Mouse (Mus musculus) liver, embryonic 16.5 days (tissue): Measurements from ENCODE around the gene Rbfox1. TPM values are rescaled to one million over a fixed set of nuclear protein-coding genes. Genes with fewer than 3 reads are reported as not detected.

Source experiments
- ATAC-seq: fragments of 200-750 bp; cut with Nextera tagmentation; 2 replicates; pipeline ENCODE4 v1.8.0; 2017; ENCODE audit warnings: low read depth, mild to moderate bottlenecking, moderate number of reproducible peaks, moderate library complexity
- H3K27ac ChIP-seq: fragments of 300-500 bp; sonication (generic); 2 replicates; pipeline ENCODE4 v1.5.1; 2014; ENCODE audit warnings: mild to moderate bottlenecking, low read length
- H3K27me3 ChIP-seq: fragments of 300-500 bp; sonication (generic); 2 replicates; pipeline ENCODE4 v1.6.1; 2014; ENCODE audit warnings: low read depth, low read length, mixed read lengths; ENCODE audit not compliant: control insufficient read depth, insufficient read depth
- H3K36me3 ChIP-seq: fragments of 300-500 bp; sonication (generic); 2 replicates; pipeline ENCODE4 v1.6.1; 2014; ENCODE audit warnings: mild to moderate bottlenecking; ENCODE audit not compliant: control insufficient read depth, insufficient read depth
- H3K4me1 ChIP-seq: fragments of 300-500 bp; sonication (generic); 2 replicates; pipeline ENCODE4 v1.6.1; 2014; ENCODE audit warnings: low read depth, low read length, mixed read lengths; ENCODE audit not compliant: control insufficient read depth
- H3K4me2 ChIP-seq: fragments of 300-500 bp; sonication (generic); 2 replicates; pipeline ENCODE4 v1.6.1; 2014; ENCODE audit warnings: low read depth, low read length, mixed read lengths
- H3K4me3 ChIP-seq: fragments of 300-500 bp; sonication (generic); 2 replicates; pipeline ENCODE4 v1.5.1; 2014; ENCODE audit warnings: low read depth, mild to moderate bottlenecking, low read length
- H3K9ac ChIP-seq: fragments of 300-500 bp; sonication (generic); 2 replicates; pipeline ENCODE4 v1.6.1; 2014; ENCODE audit warnings: low read depth, low read length
- H3K9me3 ChIP-seq: fragments of 300-500 bp; sonication (generic); replicated peaks from 2 replicates; pipeline ENCODE4 v1.6.1; 2016; ENCODE audit warnings: low read length; ENCODE audit not compliant: control insufficient read depth
- WGBS: fragments of 180-500 bp; shearing (Covaris S2); extraction: QIAGEN DNeasy Blood & Tissue Kit; methylation state at CpG from one replicate; pipeline ENCODE4 v1.1.7; 2014; ENCODE audit not compliant: insufficient replicate concordance; 5-methylcytosine and 5-hydroxymethylcytosine counted together
- polyA plus RNA-seq: library from polyadenylated mRNA; unstranded; fragments of >200 nt; fragmentation: Nextera tagmentation; extraction: Ambion mirVana; gene quantifications from 2 replicates; pipeline ENCODE4 v1.2.1, GENCODE M21; 2015

Gene Rbfox1
- polyA plus RNA-seq, 1 experiment from 2014 or later = 0.38 TPM

- ATAC-seq = no peak
- Histone ChIP-seq H3K9me3 (no peaks in the 10 kb centered on the region), H3K4me2 (no peak overlapping the region), H3K4me3 (no peak overlapping the region), H3K27ac (no peak overlapping the region), H3K36me3 (no peaks in the 10 kb centered on the region), H3K27me3 (no peaks in the 10 kb centered on the region), H3K9ac (no peak overlapping the region), H3K4me1 (no peaks in the 10 kb centered on the region)
- 21% methylated on average over 2 of the region's 2 CpGs for WGBS
These were observed 1076.8 kb downstream of the Rbfox1 start for GRCm38 (mm10) chr16:6961931-6962379.

GRCm38 (mm10) chr16:6962508-6962907 is 1077.4 kb downstream of the Rbfox1 start:
- Histone ChIP-seq H3K9ac (no peak overlapping the region), H3K36me3 (no peaks in the 10 kb centered on the region), H3K4me3 (no peak overlapping the region), H3K27ac (no peak overlapping the region), H3K4me2 (no peak overlapping the region), H3K4me1 (no peaks in the 10 kb centered on the region), H3K27me3 (no peaks in the 10 kb centered on the region), H3K9me3 (no peaks in the 10 kb centered on the region)
- ATAC-seq = no peak
- WGBS = 44% methylated on average over 5 of the region's 5 CpGs

- H3K9ac ChIP-seq = no peak overlapping the region
- H3K4me3 ChIP-seq = no peak overlapping the region
- H3K4me2 ChIP-seq = no peak overlapping the region
- no peaks in the 10 kb centered on the region for H3K9me3 ChIP-seq
- no peaks in the 10 kb centered on the region for H3K4me1 ChIP-seq
- WGBS = 48% methylated on average over 4 of the region's 4 CpGs
- no peaks in the 10 kb centered on the region for H3K27me3 ChIP-seq
- H3K27ac ChIP-seq = no peak overlapping the region
- no peaks in the 10 kb centered on the region for H3K36me3 ChIP-seq
- ATAC-seq = no peak
These were observed 1078.4 kb downstream of the Rbfox1 start for GRCm38 (mm10) chr16:6963533-6963932.

GRCm38 (mm10) chr16:6964720-6965583 is 1079.8 kb downstream of the Rbfox1 start:
- no peak overlapping the region for H3K27ac ChIP-seq
- H3K27me3 ChIP-seq = no peaks in the 10 kb centered on the region
- H3K9me3 ChIP-seq = no peaks in the 10 kb centered on the region
- 8% methylated on average over 8 of the region's 8 CpGs for WGBS
- no peaks in the 10 kb centered on the region for H3K4me1 ChIP-seq
- no peak overlapping the region for H3K4me3 ChIP-seq
- no peaks in the 10 kb centered on the region for H3K36me3 ChIP-seq
- no peak overlapping the region for H3K4me2 ChIP-seq
- ATAC-seq = no peak
- H3K9ac ChIP-seq = no peak overlapping the region

- no peak for ATAC-seq
- Histone ChIP-seq H3K9ac (no peak overlapping the region), H3K27me3 (no peaks in the 10 kb centered on the region), H3K4me2 (no peak overlapping the region), H3K4me1 (no peaks in the 10 kb centered on the region), H3K36me3 (no peaks in the 10 kb centered on the region), H3K4me3 (no peak overlapping the region), H3K27ac (no peak overlapping the region), H3K9me3 (no peaks in the 10 kb centered on the region)
- WGBS = 43% methylated on average over 4 of the region's 4 CpGs
These were observed 1084.8 kb downstream of the Rbfox1 start for GRCm38 (mm10) chr16:6969986-6970385.

- Histone ChIP-seq H3K9ac (no peak overlapping the region), H3K4me3 (no peak overlapping the region), H3K4me1 (no peaks in the 10 kb centered on the region), H3K9me3 (no peaks in the 10 kb centered on the region), H3K36me3 (no peaks in the 10 kb centered on the region), H3K4me2 (no peak overlapping the region), H3K27ac (no peak overlapping the region), H3K27me3 (no peaks in the 10 kb centered on the region)
- ATAC-seq = no peak
- WGBS = 68% methylated on average over 7 of the region's 7 CpGs
These were observed 1091.2 kb downstream of the Rbfox1 start for GRCm38 (mm10) chr16:6976341-6976740.

- 63% methylated on average over 2 of the region's 2 CpGs for WGBS
These were observed 1098.8 kb downstream of the Rbfox1 start for GRCm38 (mm10) chr16:6983947-6984346.

GRCm38 (mm10) chr16:6986031-6986430 is 1100.9 kb downstream of the Rbfox1 start:
- no peak overlapping the region for H3K27ac ChIP-seq
- no peaks in the 10 kb centered on the region for H3K9me3 ChIP-seq
- H3K4me1 ChIP-seq = no peaks in the 10 kb centered on the region
- H3K4me3 ChIP-seq = no peak overlapping the region
- no peak overlapping the region for H3K4me2 ChIP-seq
- no peaks in the 10 kb centered on the region for H3K27me3 ChIP-seq
- no peaks in the 10 kb centered on the region for H3K36me3 ChIP-seq
- H3K9ac ChIP-seq = no peak overlapping the region
- no peak for ATAC-seq

More at GRCm38 (mm10) chr16:6983947-6984346, 1098.8 kb downstream of the Rbfox1 start:
- Histone ChIP-seq H3K27ac (no peak overlapping the region), H3K4me2 (no peak overlapping the region), H3K9ac (no peak overlapping the region), H3K9me3 (no peaks in the 10 kb centered on the region), H3K27me3 (no peaks in the 10 kb centered on the region), H3K4me3 (no peak overlapping the region), H3K4me1 (no peaks in the 10 kb centered on the region), H3K36me3 (no peaks in the 10 kb centered on the region)
- ATAC-seq = no peak

- no peaks in the 10 kb centered on the region for H3K27me3 ChIP-seq
- no peak overlapping the region for H3K27ac ChIP-seq
- 40% methylated on average over 2 of the region's 2 CpGs for WGBS
- ATAC-seq = no peak
- no peaks in the 10 kb centered on the region for H3K9me3 ChIP-seq
- H3K4me1 ChIP-seq = no peaks in the 10 kb centered on the region
- no peak overlapping the region for H3K4me2 ChIP-seq
- no peak overlapping the region for H3K9ac ChIP-seq
- no peaks in the 10 kb centered on the region for H3K36me3 ChIP-seq
- H3K4me3 ChIP-seq = no peak overlapping the region
These were observed 1101.3 kb downstream of the Rbfox1 start for GRCm38 (mm10) chr16:6986494-6986893.
